Mouse (Mus musculus) cerebellum, adult 18-20 months (tissue): ENCODE measurements around the gene Ephx3.

Experiments used
- DNase-seq, 2 experiments: peaks; one replicate each; pipeline ENCODE4 v3.0.0; 2021

Ephx3 gene

DNA sequence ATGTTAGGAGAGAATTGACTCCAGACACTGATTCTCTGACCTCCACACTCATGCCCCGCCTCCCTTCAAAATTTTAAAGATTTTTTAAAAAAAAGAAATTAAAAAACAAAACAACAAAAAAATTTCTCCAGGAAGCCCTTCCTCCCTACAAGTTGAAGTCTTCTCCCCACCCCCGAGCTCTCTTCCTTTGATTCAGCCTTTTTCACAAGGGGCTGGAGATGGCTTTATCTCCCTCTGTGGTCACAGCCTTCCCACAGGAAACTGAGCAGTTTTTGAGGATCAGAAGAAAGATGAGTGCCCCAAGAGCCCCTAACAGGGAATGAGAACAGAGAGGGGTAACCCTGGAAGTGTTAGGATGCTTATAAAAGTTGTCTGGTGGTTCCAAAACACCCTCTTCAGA lies 16.9 kb downstream of the Ephx3 start:
- no peak for DNase-seq

DNA sequence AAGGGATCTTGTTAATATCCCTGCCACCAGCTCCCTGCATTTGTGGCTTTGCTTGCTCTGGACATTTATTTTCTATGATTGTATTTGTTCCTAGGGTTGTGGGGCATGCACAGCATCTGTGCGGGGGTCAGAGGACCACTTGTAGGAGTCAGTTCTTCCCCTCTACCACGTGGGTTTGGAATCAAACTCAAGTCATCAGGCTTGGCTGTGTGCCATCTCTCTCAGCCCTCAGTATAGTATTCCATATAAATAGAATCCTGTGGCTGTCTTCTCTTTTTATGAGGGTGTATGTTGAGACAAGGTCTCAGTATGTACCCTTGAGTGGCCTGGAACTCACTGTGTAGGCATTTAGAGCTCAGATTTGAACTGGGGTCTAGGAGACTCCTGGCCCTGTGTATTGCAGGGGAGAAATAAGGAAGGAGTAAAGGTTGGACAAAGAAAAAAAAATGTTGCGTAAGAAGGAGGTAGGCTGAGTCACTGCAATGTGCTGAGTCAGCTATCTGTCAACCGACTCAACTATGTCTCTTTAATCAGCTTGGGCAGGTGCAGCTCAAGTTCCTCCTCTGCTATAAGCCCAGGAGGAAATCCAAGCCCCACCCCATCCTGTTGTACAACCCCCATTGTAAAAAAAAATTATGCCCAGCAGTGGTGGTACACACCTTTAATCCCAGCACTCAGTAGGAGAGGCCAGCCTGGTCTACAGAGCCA lies 19.7 kb downstream of the Ephx3 start:
- no peak for DNase-seq

DNA sequence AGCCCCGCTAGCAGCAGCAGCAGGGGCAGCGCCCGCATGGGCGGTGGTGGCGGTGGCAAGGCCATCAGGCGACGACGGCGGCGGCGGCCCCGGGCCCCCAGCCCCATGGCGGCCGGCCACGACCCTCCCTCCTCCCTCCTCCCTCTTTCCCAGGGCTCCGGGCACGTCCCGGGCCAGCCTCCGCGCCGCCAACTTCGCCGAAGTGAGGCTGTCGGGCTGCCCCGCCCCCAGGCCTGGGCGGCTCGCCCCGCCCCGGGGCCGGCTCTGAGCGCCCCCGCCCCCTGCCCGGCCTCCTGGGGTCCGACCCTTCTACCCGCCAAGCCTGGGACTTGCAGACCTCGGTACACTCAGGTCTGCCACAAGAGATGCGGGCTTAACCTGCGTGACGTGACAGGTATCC lies 22.7 kb downstream of the Ephx3 start, which contains the start of gene Notch3:
Gene Notch3 (minus strand): TSS at position 166 of the 400 bp plus-strand sequence.
- DNase-seq, result no peak

DNA sequence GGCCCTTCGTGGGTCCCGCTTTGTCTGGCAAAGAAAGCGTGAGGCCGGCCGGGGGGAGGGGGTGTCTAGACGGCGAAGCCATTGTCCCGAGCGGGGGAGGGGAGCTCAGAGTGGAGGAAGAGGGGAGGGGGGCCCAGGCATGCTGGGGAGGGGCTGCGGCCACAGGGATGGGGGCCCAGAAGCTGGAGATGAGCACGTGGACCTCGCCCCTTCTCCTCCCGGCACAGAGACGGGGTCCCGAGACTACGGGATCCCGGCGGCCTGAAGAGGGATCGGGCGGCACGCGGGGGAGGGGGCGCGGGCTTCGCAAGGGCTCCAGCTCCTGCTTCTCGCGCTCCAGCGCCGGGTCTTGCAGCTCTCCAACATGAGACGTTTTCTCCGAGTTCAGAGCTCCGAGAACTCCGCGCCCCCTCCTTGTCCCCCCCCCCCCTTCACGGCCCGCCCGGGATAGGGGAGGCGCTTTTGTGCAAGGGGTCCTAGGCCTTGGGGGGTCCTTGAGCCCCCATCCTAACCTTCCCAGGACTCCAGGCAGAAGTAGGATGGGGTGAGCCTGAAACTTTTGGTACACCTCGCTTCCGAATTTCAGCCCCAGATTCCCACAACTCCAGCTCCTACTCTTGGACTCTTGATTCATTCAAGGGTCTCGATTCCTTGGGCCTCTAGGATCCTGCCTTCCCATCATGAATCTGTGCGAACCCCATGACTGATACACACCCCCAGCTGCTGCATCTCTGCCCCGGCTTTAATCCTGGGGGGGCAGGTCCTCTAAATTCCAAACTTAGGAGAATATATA lies 23.4 kb downstream of the Ephx3 start:
- no peak for DNase-seq

DNA sequence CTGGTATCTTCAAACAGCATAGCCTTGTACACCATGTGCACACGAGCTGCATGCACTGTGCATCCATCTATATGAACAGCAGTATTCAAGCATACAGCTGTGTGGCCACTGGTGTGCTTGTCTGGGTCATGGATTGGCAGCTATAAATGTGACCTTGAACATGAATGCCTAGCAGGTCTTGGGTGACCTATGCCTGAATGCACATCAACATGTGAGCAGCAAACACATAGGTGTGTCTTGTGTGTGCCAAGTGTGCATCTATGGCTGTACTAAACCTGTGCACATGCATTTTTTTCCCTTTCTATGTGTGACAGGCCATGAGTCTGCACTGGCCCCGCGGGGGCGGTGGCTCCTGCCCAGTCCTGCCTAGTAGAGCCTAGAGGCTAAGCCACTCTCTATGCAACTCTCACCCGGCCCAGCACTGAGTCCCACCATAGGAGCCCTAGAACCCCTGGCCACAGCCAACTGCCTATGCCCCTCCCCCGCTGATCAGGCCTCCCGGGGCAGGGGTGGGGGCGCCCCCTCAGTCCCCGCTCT lies 24.0 kb downstream of the Ephx3 start:
- DNase-seq, result no peak

DNA sequence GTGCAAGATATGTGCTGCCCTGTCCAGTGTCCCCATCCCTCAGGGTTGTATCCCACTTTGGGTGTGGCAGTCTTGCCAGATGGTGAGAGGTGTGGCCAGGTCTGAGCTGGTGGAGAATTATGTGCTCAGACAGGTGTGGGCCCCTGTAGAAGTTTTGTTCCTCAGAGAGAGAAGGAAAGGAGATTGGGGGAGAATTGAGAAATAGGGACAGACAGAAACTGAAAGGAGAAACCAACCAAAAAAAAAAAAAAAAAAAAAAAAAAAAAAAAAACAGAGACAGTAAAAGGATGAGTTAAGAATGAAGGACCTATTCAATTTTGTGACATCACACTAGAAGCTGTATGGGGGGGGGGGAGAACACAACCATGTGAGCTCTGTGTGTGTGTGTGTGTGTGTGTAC lies 24.6 kb downstream of the Ephx3 start:
- no peak for DNase-seq

DNA sequence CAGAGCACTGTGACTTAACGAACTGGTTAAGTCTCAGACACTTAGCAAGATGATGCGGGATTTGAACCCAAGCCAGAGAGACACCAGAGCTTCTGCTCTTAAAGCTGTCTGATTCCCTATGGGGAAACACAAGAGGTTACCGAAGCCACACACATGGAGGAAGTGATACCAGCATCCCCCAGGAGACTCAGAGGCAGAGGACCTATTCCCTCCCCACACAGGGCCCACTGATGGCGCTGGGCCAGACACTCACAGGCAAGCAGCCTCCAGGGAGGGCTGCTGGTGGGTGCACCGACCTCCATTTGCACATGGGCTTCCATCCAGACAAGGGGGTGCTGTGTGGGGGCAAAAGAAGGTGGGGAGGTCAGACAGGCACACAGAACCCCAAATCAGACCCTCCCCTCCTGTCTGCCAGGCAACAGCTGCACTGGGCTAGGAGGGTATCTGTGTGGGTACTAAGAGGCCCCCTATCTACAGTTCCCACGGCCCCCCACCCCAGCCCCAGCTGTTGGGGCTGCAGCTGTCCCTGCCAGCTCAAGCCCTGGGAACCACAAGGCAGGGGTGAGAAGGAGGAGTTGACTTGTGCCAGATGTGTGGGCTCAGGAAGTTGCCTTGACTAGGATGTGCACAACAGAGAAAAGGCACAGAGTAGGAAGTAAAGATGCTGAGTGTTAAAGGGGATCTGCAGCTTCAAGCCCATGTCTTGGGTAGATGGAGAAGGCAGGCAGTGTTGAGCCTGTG lies 25.3 kb downstream of the Ephx3 start:
- no peak for DNase-seq

DNA sequence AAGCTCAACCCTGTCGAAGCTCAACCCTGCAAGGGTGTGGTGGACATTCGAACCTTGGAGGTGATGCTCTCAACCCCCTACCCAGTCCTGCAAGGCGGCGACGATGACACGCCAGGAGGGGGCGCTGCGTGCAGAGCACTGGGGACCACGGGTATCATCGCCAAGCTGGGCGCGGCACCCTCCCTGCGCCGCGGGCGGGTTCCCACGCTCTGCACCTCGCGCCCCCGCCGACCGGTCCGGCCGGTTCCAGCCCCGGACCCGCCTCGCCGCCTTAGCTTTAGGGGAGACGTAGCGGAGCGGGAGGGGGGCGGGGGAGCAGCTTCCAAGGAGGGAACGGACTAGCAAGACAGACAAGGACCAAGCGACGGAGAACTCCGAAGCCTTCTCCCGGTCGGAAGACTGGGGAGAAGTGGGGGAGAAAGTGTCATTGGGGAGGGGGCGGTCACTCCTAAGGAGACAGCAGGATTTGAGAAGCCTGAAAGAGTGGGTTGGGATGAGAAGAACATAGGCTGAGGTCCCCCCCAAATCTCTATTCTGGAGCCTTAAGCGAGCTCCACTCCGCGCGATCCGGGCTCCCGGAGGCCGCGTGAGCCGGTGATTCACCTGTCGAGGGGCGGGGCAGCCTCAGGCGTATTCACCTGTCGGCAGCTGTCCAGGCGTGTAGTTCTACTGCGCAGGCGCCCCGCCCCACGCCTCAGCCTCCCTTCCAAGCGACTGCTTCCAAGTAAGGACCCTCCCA lies 27.1 kb downstream of the Ephx3 start:
- DNase-seq, result peak; percentile 49 to 59

DNA sequence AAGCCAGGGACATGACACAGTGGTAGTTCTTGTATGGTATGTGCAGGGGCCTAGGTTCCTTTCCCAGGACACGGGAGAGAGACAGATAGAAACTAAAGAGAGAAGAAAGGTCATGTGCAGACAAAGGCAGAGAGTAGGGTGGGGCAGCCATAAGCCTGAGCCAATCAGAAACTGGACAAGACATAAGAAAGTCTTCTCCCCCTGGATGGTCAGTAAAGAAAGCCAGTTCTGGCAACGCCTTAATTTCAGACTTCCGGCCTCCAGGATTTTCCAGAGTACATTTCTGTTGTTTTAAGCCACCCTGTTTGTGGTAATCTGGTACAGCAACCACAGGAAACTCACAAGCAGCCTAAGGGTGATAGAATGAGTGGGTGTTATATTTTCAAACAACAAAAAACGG lies 28.5 kb downstream of the Ephx3 start:
- no peak for DNase-seq

DNA sequence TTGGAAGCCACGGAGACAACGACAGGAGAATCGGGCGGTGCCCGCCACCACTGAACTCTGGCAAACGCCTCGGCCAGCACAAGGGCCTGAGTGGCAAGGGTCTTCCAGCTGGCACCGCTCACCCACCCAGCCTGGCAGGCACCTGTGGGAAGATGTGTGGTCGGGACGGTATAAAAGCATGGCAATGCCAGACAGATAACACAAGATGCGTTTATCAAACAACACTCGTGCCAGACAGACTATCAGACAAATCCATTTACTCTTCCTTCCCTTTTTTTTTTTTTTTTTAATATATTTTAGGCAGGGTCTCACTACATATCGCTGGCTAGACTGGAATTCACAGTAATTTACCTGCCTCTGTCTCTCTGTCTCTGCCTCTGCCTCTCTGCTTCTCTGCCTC lies 30.5 kb downstream of the Ephx3 start:
- DNase-seq, result no peak

DNA sequence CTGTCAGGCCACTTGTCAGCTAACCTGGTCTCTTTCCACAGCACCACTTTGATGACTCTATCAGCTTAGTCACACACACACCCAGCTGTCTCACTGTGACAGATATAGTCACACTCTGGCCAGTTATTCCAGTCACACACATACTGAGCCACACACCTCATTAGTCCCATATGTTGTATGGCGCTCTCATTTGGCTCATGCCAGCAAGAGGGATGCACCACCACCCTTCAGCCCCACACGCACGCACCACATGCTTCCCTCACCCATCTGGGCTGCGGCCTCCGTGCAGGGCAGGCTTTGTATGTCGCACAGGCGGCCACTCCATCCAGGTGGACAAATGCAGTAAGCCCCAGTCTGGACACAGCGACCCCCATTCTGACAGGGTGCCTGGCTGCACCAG lies 42.6 kb downstream of the Ephx3 start:
- DNase-seq, result no peak

DNA sequence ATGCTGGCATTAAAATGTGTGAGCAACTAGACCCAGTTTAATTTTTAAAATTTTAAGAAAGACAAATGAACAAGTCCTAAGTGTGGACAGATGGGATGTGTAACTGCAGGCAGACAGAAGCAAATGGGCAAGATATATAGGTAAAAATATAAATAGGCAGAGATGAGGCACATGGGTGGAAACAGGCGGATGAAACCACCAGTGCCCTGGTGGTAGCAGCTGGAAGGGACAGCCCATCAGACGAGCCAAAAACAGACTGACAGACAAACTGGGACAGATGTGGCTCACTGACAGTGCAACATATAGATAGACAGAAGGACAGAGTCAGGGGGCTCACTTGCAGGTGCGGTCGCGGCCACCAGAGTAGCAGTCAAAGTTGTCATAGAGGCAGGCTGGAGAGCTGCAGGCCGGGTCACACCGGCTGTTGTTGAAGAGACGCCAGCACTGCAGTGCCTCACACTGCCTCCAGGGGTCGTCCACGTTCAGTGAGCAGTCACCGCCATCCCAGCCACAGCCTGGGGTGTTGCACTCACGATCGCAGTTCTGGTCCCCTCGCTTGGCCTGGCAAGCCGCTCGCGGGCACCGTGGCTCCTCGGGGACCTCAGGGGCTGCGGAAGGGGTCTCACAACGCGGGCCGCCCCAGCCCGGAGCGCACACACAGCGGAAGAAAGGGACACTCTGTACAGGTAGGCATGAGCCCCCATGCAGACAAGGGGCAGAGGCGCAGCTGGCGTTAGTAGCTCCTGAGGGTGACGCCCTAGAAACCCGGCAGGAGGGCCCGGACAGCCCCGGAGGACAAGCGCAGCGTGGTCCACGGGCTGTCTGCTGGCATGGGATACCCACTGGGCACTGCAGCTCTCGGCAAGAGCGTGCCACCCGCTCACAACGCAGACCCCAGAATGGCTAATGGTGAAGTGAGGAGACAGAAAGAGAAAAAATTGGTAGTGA lies 46.2 kb downstream of the Ephx3 start:
- peak; percentile 76 to 86 for DNase-seq

DNA sequence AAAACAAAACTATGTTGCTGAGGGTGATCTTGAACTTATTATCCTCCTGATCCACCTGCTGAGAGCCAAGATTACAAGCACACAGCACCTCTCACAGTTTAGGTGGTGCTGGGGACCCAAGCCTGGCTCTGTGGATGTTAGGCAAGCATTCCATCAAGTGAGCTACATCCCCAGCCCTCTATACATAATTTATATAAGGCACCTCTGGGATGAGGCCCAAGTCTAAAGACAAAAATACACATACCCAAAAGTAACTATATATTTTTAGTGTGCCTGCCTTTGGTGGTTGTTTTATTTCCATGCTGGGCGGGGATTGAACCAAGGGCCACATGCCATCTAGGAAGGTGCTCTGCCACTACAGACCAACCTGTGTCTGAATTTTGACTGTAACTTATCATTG lies 47.1 kb downstream of the Ephx3 start:
- DNase-seq, result no peak
